Mouse (Mus musculus): ENCODE results near the gene Xrcc5. TPM values are rescaled to one million over a fixed set of nuclear protein-coding genes. Genes with fewer than 3 reads are reported as not detected.

The Xrcc5 gene
- polyA plus RNA-seq, 1 experiment from 2014 or later = 34.0 TPM

GRCm38 (mm10) chr1:72290896-72291295 lies 16.3 kb upstream of the Xrcc5 start:
- Histone ChIP-seq H3K27me3 (replicated peaks; ENCODE audit: control insufficient read depth, insufficient read depth, low read length) (no peaks in the 10 kb centered on the region), H3K4me1 (ENCODE audit: control insufficient read depth, insufficient read depth, low read length) (peaks cover 3% of the 10 kb centered on the region), H3K9me3 (ENCODE audit: control insufficient read depth, low read length) (no peaks in the 10 kb centered on the region), H3K27ac (ENCODE audit: low read length) (no peak overlapping the region), H3K9ac (ENCODE audit: low read depth, low read length) (no peak overlapping the region), H3K4me3 (ENCODE audit: low read length) (no peak overlapping the region), H3K36me3 (ENCODE audit: control insufficient read depth, insufficient read depth, low read length) (no peaks in the 10 kb centered on the region), H3K4me2 (ENCODE audit: low read depth, low read length) (no peak overlapping the region)
- ATAC-seq = no peak
- 96% methylated on average over 4 of the region's 4 CpGs for WGBS

- Histone ChIP-seq H3K27ac (ENCODE audit: low read length) (no peak overlapping the region), H3K4me2 (ENCODE audit: low read depth, low read length) (no peak overlapping the region), H3K9ac (ENCODE audit: low read depth, low read length) (no peak overlapping the region), H3K27me3 (replicated peaks; ENCODE audit: control insufficient read depth, insufficient read depth, low read length) (no peaks in the 10 kb centered on the region), H3K4me3 (ENCODE audit: low read length) (no peak overlapping the region), H3K9me3 (ENCODE audit: control insufficient read depth, low read length) (no peaks in the 10 kb centered on the region), H3K4me1 (ENCODE audit: control insufficient read depth, insufficient read depth, low read length) (peaks cover 3% of the 10 kb centered on the region), H3K36me3 (ENCODE audit: control insufficient read depth, insufficient read depth, low read length) (no peaks in the 10 kb centered on the region)
- no peak for ATAC-seq
- 96% methylated on average over 4 of the region's 4 CpGs for WGBS
Measured at GRCm38 (mm10) chr1:72291421-72291820, 15.8 kb upstream of the Xrcc5 start.

- peaks cover 3% of the 10 kb centered on the region for H3K4me1 ChIP-seq (ENCODE audit: control insufficient read depth, insufficient read depth, low read length)
- H3K4me2 ChIP-seq (ENCODE audit: low read depth, low read length) = no peak overlapping the region
- H3K36me3 ChIP-seq (ENCODE audit: control insufficient read depth, insufficient read depth, low read length) = no peaks in the 10 kb centered on the region
- no peak for ATAC-seq
- no peaks in the 10 kb centered on the region for H3K9me3 ChIP-seq (ENCODE audit: control insufficient read depth, low read length)
- no peak overlapping the region for H3K4me3 ChIP-seq (ENCODE audit: low read length)
- H3K27me3 ChIP-seq (replicated peaks; ENCODE audit: control insufficient read depth, insufficient read depth, low read length) = no peaks in the 10 kb centered on the region
- no peak overlapping the region for H3K27ac ChIP-seq (ENCODE audit: low read length)
- 87% methylated on average over 2 of the region's 2 CpGs for WGBS
- no peak overlapping the region for H3K9ac ChIP-seq (ENCODE audit: low read depth, low read length)
Measured at GRCm38 (mm10) chr1:72291925-72292324, 15.3 kb upstream of the Xrcc5 start.

GRCm38 (mm10) chr1:72293869-72294663 lies 13.2 kb upstream of the Xrcc5 start:
- Histone ChIP-seq H3K9ac (ENCODE audit: low read depth, low read length) (no peak overlapping the region), H3K27ac (ENCODE audit: low read length) (no peak overlapping the region), H3K4me2 (ENCODE audit: low read depth, low read length) (no peak overlapping the region), H3K9me3 (ENCODE audit: control insufficient read depth, low read length) (no peaks in the 10 kb centered on the region), H3K36me3 (ENCODE audit: control insufficient read depth, insufficient read depth, low read length) (no peaks in the 10 kb centered on the region), H3K4me3 (ENCODE audit: low read length) (no peak overlapping the region), H3K4me1 (ENCODE audit: control insufficient read depth, insufficient read depth, low read length) (no peaks in the 10 kb centered on the region), H3K27me3 (replicated peaks; ENCODE audit: control insufficient read depth, insufficient read depth, low read length) (no peaks in the 10 kb centered on the region)
- peak; percentile 55; the same call in 1 of the 2 replicates for ATAC-seq
- 60% methylated on average over 4 of the region's 4 CpGs for WGBS

GRCm38 (mm10) chr1:72295746-72296145 lies 11.5 kb upstream of the Xrcc5 start:
- no peaks in the 10 kb centered on the region for H3K4me1 ChIP-seq (ENCODE audit: control insufficient read depth, insufficient read depth, low read length)
- H3K27ac ChIP-seq (ENCODE audit: low read length) = no peak overlapping the region
- no peak overlapping the region for H3K4me2 ChIP-seq (ENCODE audit: low read depth, low read length)
- WGBS = 78% methylated on average over 8 of the region's 8 CpGs
- H3K36me3 ChIP-seq (ENCODE audit: control insufficient read depth, insufficient read depth, low read length) = no peaks in the 10 kb centered on the region
- H3K9me3 ChIP-seq (ENCODE audit: control insufficient read depth, low read length) = no peaks in the 10 kb centered on the region
- no peaks in the 10 kb centered on the region for H3K27me3 ChIP-seq (replicated peaks; ENCODE audit: control insufficient read depth, insufficient read depth, low read length)
- no peak for ATAC-seq
- H3K9ac ChIP-seq (ENCODE audit: low read depth, low read length) = no peak overlapping the region
- H3K4me3 ChIP-seq (ENCODE audit: low read length) = no peak overlapping the region

- H3K36me3 ChIP-seq (ENCODE audit: control insufficient read depth, insufficient read depth, low read length) = no peaks in the 10 kb centered on the region
- WGBS = 90% methylated on average over 1 of the region's 1 CpGs
- H3K4me2 ChIP-seq (ENCODE audit: low read depth, low read length) = no peak overlapping the region
- no peaks in the 10 kb centered on the region for H3K4me1 ChIP-seq (ENCODE audit: control insufficient read depth, insufficient read depth, low read length)
- H3K9me3 ChIP-seq (ENCODE audit: control insufficient read depth, low read length) = no peaks in the 10 kb centered on the region
- no peak for ATAC-seq
- H3K4me3 ChIP-seq (ENCODE audit: low read length) = no peak overlapping the region
- H3K9ac ChIP-seq (ENCODE audit: low read depth, low read length) = no peak overlapping the region
- H3K27ac ChIP-seq (ENCODE audit: low read length) = no peak overlapping the region
- no peaks in the 10 kb centered on the region for H3K27me3 ChIP-seq (replicated peaks; ENCODE audit: control insufficient read depth, insufficient read depth, low read length)
Measured at GRCm38 (mm10) chr1:72301845-72302244, 5.4 kb upstream of the Xrcc5 start.

- H3K9ac ChIP-seq (ENCODE audit: low read depth, low read length) = no peak overlapping the region
- H3K27ac ChIP-seq (ENCODE audit: low read length) = no peak overlapping the region
- ATAC-seq = no peak
- H3K4me1 ChIP-seq (ENCODE audit: control insufficient read depth, insufficient read depth, low read length) = no peaks in the 10 kb centered on the region
- H3K4me2 ChIP-seq (ENCODE audit: low read depth, low read length) = no peak overlapping the region
- H3K36me3 ChIP-seq (ENCODE audit: control insufficient read depth, insufficient read depth, low read length) = no peaks in the 10 kb centered on the region
- no peaks in the 10 kb centered on the region for H3K9me3 ChIP-seq (ENCODE audit: control insufficient read depth, low read length)
- 65% methylated on average over 3 of the region's 3 CpGs for WGBS
- H3K27me3 ChIP-seq (replicated peaks; ENCODE audit: control insufficient read depth, insufficient read depth, low read length) = no peaks in the 10 kb centered on the region
- no peak overlapping the region for H3K4me3 ChIP-seq (ENCODE audit: low read length)
Measured at GRCm38 (mm10) chr1:72306241-72306640, 980 bp upstream of the Xrcc5 start.

- Histone ChIP-seq H3K27me3 (replicated peaks; ENCODE audit: control insufficient read depth, insufficient read depth, low read length) (no peaks in the 10 kb centered on the region), H3K27ac (ENCODE audit: low read length) (peak overlapping the region; percentile 89), H3K4me2 (ENCODE audit: low read depth, low read length) (peak overlapping the region; percentile 61), H3K4me3 (ENCODE audit: low read length) (peak overlapping the region; percentile 68), H3K9me3 (ENCODE audit: control insufficient read depth, low read length) (no peaks in the 10 kb centered on the region), H3K9ac (ENCODE audit: low read depth, low read length) (peak overlapping the region; percentile 76), H3K36me3 (ENCODE audit: control insufficient read depth, insufficient read depth, low read length) (0 out of 2 replicates have a peak, but pooled peaks cover 1% of the 10 kb centered on the region), H3K4me1 (ENCODE audit: control insufficient read depth, insufficient read depth, low read length) (no peaks in the 10 kb centered on the region)
- 4% methylated on average over 11 of the region's 11 CpGs for WGBS
- ATAC-seq = peak; percentile 84
Measured at GRCm38 (mm10) chr1:72306679-72307181, 491 bp upstream of the Xrcc5 start.

GRCm38 (mm10) chr1:72308919-72309318 lies 1.7 kb downstream of the Xrcc5 start:
- H3K9ac ChIP-seq (ENCODE audit: low read depth, low read length) = no peak overlapping the region
- WGBS = 65% methylated on average over 4 of the region's 4 CpGs
- no peaks in the 10 kb centered on the region for H3K4me1 ChIP-seq (ENCODE audit: control insufficient read depth, insufficient read depth, low read length)
- H3K27ac ChIP-seq (ENCODE audit: low read length) = no peak overlapping the region
- H3K27me3 ChIP-seq (replicated peaks; ENCODE audit: control insufficient read depth, insufficient read depth, low read length) = no peaks in the 10 kb centered on the region
- no peak overlapping the region for H3K4me2 ChIP-seq (ENCODE audit: low read depth, low read length)
- peaks cover 5% of the 10 kb centered on the region; the same call in 1 of the 2 replicates for H3K36me3 ChIP-seq (ENCODE audit: control insufficient read depth, insufficient read depth, low read length)
- no peak for ATAC-seq
- H3K4me3 ChIP-seq (ENCODE audit: low read length) = no peak overlapping the region
- no peaks in the 10 kb centered on the region for H3K9me3 ChIP-seq (ENCODE audit: control insufficient read depth, low read length)

Data from intestine, embryonic 16.5 days (tissue).